Mouse (Mus musculus): Measurements from ENCODE around the gene Acbd3. TPM values are rescaled to one million over a fixed set of nuclear protein-coding genes. Genes with fewer than 3 reads are reported as not detected.

The Acbd3 gene
- polyA plus RNA-seq, 1 experiment from 2014 or later: 32.0 TPM

DNA sequence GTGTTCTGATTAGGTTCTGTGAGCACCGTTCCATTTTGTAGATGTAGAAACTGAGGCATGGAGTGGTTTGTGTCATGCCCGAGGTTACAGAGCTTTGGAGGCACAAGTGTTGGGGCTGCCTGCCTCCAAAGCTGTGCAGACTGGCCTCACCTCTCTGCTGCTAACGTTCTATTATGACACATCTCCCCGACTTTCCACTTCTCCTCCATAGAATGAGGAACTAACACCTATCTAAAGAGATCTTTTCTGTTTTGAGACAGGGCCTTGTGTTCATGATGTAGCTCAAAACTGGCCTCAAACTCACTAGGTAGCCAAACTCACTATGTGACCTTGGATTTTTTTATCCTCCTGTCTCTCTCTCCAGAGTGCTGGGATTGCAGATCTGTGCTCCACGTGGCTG lies 7.1 kb upstream of the Acbd3 start:
- Histone ChIP-seq H3K27me3 (replicated peaks; ENCODE audit: control insufficient read depth, insufficient read depth, low read length) (no peaks in the 10 kb centered on the region), H3K36me3 (ENCODE audit: control insufficient read depth, insufficient read depth, low read length) (no peaks in the 10 kb centered on the region), H3K4me2 (ENCODE audit: low read depth, low read length) (no peak overlapping the region), H3K4me1 (ENCODE audit: control insufficient read depth, insufficient read depth, low read length) (no peaks in the 10 kb centered on the region), H3K27ac (replicated peaks; ENCODE audit: low read depth, low read length) (no peak overlapping the region), H3K4me3 (ENCODE audit: low read depth, low read length) (no peak overlapping the region), H3K9ac (ENCODE audit: low read depth, low read length) (no peak overlapping the region), H3K9me3 (ENCODE audit: control insufficient read depth, low read length) (no peaks in the 10 kb centered on the region)
- no peak for DNase-seq (ENCODE audit: low spot score)
- no peak for ATAC-seq (ENCODE audit: low read depth)
- WGBS: 77% methylated on average over 5 of the region's 5 CpGs

DNA sequence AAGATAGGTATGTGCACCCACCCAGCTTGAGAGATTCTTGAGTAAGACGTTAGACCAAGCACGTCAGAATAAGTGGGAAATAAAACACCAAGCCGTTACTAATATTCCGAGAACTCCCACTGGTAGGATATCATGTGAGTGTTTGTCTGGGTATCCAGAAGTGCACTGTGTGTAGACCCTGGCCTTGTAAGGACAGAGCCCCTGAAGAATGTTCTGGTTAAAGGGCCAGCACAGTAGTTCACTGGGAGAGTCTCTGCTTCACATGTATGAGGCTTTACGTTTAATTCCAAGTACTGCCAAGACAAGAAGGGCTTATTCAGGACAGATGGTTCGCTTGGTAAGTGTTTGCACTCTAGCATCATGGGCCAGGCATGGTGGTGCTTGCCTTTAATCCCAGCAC lies 6.4 kb upstream of the Acbd3 start:
- H3K36me3 ChIP-seq (ENCODE audit: control insufficient read depth, insufficient read depth, low read length): no peaks in the 10 kb centered on the region
- H3K4me2 ChIP-seq (ENCODE audit: low read depth, low read length): no peak overlapping the region
- H3K4me3 ChIP-seq (ENCODE audit: low read depth, low read length): no peak overlapping the region
- WGBS: 80% methylated on average over 6 of the region's 6 CpGs
- ATAC-seq (ENCODE audit: low read depth): no peak
- H3K9ac ChIP-seq (ENCODE audit: low read depth, low read length): no peak overlapping the region
- H3K4me1 ChIP-seq (ENCODE audit: control insufficient read depth, insufficient read depth, low read length): no peaks in the 10 kb centered on the region
- H3K27me3 ChIP-seq (replicated peaks; ENCODE audit: control insufficient read depth, insufficient read depth, low read length): no peaks in the 10 kb centered on the region
- H3K9me3 ChIP-seq (ENCODE audit: control insufficient read depth, low read length): no peaks in the 10 kb centered on the region
- H3K27ac ChIP-seq (replicated peaks; ENCODE audit: low read depth, low read length): no peak overlapping the region
- no peak for DNase-seq (ENCODE audit: low spot score)

DNA sequence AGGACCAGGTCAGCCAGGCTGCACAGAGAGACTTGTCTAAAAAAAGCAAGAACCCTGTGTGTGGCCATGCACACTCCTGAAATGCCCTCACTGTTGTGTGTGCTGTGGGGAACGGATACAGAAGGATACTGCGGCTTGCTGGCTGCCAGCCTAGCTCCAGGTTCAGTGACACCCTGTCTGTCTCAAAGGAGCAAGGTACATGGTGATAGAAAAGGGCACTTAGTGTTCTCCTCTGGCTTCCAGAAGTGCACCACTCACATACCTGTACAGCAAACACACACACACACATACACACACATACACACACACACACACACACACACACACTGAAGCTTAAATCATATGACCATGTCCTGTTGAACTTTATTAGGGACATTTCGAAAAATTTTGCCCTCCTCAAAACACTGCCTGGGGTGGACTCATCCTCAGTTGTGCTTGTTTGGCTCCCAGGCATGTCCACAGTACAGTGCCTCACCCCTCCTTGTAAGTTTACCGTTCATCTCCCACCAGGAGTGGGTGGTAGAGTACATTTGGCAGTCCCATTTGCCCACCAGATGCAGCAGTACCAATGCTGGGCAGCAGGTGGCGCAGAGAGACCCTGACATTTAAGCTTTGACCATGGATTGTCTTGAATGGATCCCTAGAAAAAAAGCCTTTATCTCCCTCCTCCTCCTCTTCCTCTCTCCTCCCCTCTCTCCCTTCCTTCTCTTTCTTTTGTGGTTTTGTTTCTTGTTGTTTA lies 5.7 kb upstream of the Acbd3 start:
- peak; percentile 43 for DNase-seq (ENCODE audit: low spot score)
- 0 out of 2 replicates have a peak, but pooled peaks cover 3% of the 10 kb centered on the region for H3K4me1 ChIP-seq (ENCODE audit: control insufficient read depth, insufficient read depth, low read length)
- peak; percentile 55 for ATAC-seq (ENCODE audit: low read depth)
- no peaks in the 10 kb centered on the region for H3K27me3 ChIP-seq (replicated peaks; ENCODE audit: control insufficient read depth, insufficient read depth, low read length)
- H3K4me2 ChIP-seq (ENCODE audit: low read depth, low read length): no peak overlapping the region
- no peaks in the 10 kb centered on the region for H3K36me3 ChIP-seq (ENCODE audit: control insufficient read depth, insufficient read depth, low read length)
- H3K9me3 ChIP-seq (ENCODE audit: control insufficient read depth, low read length): no peaks in the 10 kb centered on the region
- H3K4me3 ChIP-seq (ENCODE audit: low read depth, low read length): no peak overlapping the region
- H3K27ac ChIP-seq (replicated peaks; ENCODE audit: low read depth, low read length): no peak overlapping the region
- WGBS: 38% methylated on average over 5 of the region's 5 CpGs
- no peak overlapping the region for H3K9ac ChIP-seq (ENCODE audit: low read depth, low read length)

DNA sequence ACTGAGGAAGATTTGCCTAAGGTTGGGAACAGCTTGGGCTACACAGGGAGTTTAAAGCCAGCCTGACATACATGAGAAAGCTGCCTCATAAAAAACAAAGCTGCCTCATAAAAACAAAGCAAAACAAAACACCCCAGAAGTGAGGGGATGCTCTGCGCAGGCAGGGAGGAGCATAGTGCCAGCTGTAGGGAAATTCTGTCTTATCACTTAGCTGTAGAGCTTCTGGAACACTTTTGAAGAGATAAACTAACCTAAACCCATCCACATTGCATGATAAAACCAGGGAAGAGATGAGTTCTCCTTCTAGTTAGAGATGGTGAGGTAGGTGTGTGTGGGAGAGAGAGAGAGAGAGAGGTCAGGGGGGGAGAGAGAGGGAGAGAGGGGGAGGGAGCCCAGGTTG lies 3.2 kb upstream of the Acbd3 start:
- H3K27ac ChIP-seq (replicated peaks; ENCODE audit: low read depth, low read length): no peak overlapping the region
- DNase-seq (ENCODE audit: low spot score) (no peak), ATAC-seq (ENCODE audit: low read depth) (no peak)
- 68% methylated on average over 1 of the region's 1 CpGs for WGBS
- H3K27me3 ChIP-seq (replicated peaks; ENCODE audit: control insufficient read depth, insufficient read depth, low read length): no peaks in the 10 kb centered on the region
- H3K9me3 ChIP-seq (ENCODE audit: control insufficient read depth, low read length): no peaks in the 10 kb centered on the region
- H3K9ac ChIP-seq (ENCODE audit: low read depth, low read length): no peak overlapping the region
- H3K4me2 ChIP-seq (ENCODE audit: low read depth, low read length): no peak overlapping the region
- H3K4me3 ChIP-seq (ENCODE audit: low read depth, low read length): no peak overlapping the region
- peaks cover 14% of the 10 kb centered on the region; the same call in 1 of the 2 replicates for H3K4me1 ChIP-seq (ENCODE audit: control insufficient read depth, insufficient read depth, low read length)
- H3K36me3 ChIP-seq (ENCODE audit: control insufficient read depth, insufficient read depth, low read length): no peaks in the 10 kb centered on the region

DNA sequence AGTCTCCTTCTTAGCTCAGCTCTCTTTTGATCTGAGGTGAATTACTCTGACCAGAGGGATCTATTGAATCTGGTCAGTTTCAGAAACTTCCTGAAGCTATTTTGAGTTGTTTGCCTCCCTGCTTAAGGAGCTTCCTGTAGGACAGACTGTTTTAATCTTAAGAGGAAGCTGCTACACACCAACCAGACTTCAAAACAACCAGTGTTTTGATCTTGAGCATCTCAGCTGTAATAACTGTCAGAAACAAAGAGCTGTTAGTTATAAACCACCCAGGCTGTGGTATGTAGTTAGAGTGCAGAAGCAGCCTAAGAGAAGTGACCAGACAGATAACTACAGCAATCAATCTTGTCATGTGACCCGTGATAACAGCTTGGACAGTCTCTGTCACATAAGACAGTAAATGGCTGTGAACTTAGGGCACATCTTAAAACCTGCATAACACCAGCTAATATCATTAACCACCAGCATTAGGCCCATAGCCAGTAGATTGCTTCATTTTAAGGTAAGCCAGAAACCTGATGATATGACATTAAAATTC lies 2.1 kb upstream of the Acbd3 start:
- no peaks in the 10 kb centered on the region for H3K36me3 ChIP-seq (ENCODE audit: control insufficient read depth, insufficient read depth, low read length)
- no peak overlapping the region for H3K9ac ChIP-seq (ENCODE audit: low read depth, low read length)
- no peak overlapping the region for H3K27ac ChIP-seq (replicated peaks; ENCODE audit: low read depth, low read length)
- H3K27me3 ChIP-seq (replicated peaks; ENCODE audit: control insufficient read depth, insufficient read depth, low read length): no peaks in the 10 kb centered on the region
- DNase-seq (ENCODE audit: low spot score): no peak
- 48% methylated on average over 1 of the region's 1 CpGs for WGBS
- no peak overlapping the region for H3K4me2 ChIP-seq (ENCODE audit: low read depth, low read length)
- H3K4me1 ChIP-seq (ENCODE audit: control insufficient read depth, insufficient read depth, low read length): peaks cover 19% of the 10 kb centered on the region
- no peak for ATAC-seq (ENCODE audit: low read depth)
- no peaks in the 10 kb centered on the region for H3K9me3 ChIP-seq (ENCODE audit: control insufficient read depth, low read length)
- no peak overlapping the region for H3K4me3 ChIP-seq (ENCODE audit: low read depth, low read length)

DNA sequence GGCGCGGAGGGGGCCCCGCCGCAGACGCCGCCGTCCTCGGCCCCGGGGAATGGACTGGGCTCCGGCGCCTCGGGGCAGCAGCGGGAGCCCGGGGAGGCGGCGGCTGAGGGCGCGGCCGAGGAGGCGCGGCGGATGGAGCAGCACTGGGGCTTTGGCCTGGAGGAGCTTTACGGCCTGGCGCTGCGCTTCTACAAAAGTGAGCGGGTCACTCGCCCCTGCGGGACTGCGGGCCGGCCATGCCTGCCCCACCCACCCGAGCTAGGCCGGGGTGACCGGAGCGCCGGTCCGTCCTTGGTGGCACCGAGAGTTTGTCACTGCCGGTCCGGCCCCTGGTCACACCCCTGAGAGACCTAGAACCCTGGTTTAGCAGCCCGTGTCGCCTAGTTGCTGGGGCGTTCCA lies 340 bp downstream of the Acbd3 start:
- no peaks in the 10 kb centered on the region for H3K36me3 ChIP-seq (ENCODE audit: control insufficient read depth, insufficient read depth, low read length)
- ATAC-seq (ENCODE audit: low read depth) (peak; percentile 77), DNase-seq (ENCODE audit: low spot score) (peak; percentile 11)
- H3K4me2 ChIP-seq (ENCODE audit: low read depth, low read length): peak overlapping the region; percentile 81
- no peaks in the 10 kb centered on the region for H3K27me3 ChIP-seq (replicated peaks; ENCODE audit: control insufficient read depth, insufficient read depth, low read length)
- peak overlapping the region; percentile 98 for H3K9ac ChIP-seq (ENCODE audit: low read depth, low read length)
- no peaks in the 10 kb centered on the region for H3K9me3 ChIP-seq (ENCODE audit: control insufficient read depth, low read length)
- H3K4me1 ChIP-seq (ENCODE audit: control insufficient read depth, insufficient read depth, low read length): peaks cover 19% of the 10 kb centered on the region
- under 1% methylated on average over 32 of the region's 42 CpGs for WGBS
- peak overlapping the region; percentile 98 for H3K4me3 ChIP-seq (ENCODE audit: low read depth, low read length)
- H3K27ac ChIP-seq (replicated peaks; ENCODE audit: low read depth, low read length): peak overlapping the region; percentile 90

DNA sequence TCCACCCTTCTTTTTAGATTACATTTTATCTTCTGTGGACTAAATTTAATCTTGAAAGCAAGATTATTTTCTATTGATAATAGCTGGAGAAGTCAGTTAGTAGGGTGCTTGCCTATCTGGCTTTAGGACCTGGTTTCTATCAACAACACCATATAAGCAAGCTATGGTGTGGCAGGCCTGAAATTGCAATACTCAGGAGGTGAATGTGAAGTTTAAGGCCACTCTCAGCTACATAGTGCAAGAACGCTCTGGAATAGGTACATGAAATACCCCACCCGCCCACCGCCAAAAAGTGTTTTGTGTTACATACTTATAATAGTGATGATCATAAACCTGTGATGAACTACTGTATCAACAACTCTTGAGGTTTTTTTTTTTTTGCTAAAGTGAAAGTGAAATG lies 3.4 kb downstream of the Acbd3 start:
- no peak overlapping the region for H3K4me2 ChIP-seq (ENCODE audit: low read depth, low read length)
- H3K4me3 ChIP-seq (ENCODE audit: low read depth, low read length): no peak overlapping the region
- H3K9ac ChIP-seq (ENCODE audit: low read depth, low read length): no peak overlapping the region
- ATAC-seq (ENCODE audit: low read depth) (no peak), DNase-seq (ENCODE audit: low spot score) (no peak)
- no peak overlapping the region for H3K27ac ChIP-seq (replicated peaks; ENCODE audit: low read depth, low read length)
- no peaks in the 10 kb centered on the region for H3K27me3 ChIP-seq (replicated peaks; ENCODE audit: control insufficient read depth, insufficient read depth, low read length)
- H3K36me3 ChIP-seq (ENCODE audit: control insufficient read depth, insufficient read depth, low read length): peaks cover 13% of the 10 kb centered on the region
- H3K4me1 ChIP-seq (ENCODE audit: control insufficient read depth, insufficient read depth, low read length): peaks cover 19% of the 10 kb centered on the region
- H3K9me3 ChIP-seq (ENCODE audit: control insufficient read depth, low read length): no peaks in the 10 kb centered on the region
- 94% methylated on average over 3 of the region's 3 CpGs for WGBS

DNA sequence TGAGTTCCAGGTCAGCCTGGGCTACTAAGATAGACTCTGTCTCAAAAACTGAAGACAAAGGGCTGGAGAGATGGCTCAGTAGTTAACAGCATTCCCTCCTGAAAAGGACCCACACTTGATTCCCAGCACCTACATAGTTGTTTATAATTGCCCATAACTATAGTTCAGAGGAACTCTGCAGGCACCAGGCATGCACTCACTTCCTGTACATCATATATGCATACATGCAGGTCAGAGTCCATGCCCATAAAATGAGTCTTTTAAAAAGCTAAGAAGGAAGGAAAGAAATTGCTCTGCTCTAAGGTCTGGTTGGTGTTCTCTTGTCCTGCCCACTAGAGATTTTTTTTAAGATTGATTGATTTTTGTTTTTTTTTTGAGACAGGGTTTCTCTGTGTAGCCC lies 22.0 kb downstream of the Acbd3 start:
- Histone ChIP-seq H3K4me1 (ENCODE audit: control insufficient read depth, insufficient read depth, low read length) (no peaks in the 10 kb centered on the region), H3K36me3 (ENCODE audit: control insufficient read depth, insufficient read depth, low read length) (peaks cover 81% of the 10 kb centered on the region), H3K4me3 (ENCODE audit: low read depth, low read length) (no peak overlapping the region), H3K27me3 (replicated peaks; ENCODE audit: control insufficient read depth, insufficient read depth, low read length) (no peaks in the 10 kb centered on the region), H3K27ac (replicated peaks; ENCODE audit: low read depth, low read length) (no peak overlapping the region), H3K9ac (ENCODE audit: low read depth, low read length) (no peak overlapping the region), H3K9me3 (ENCODE audit: control insufficient read depth, low read length) (0 out of 2 replicates have a peak, but pooled peaks cover 4% of the 10 kb centered on the region), H3K4me2 (ENCODE audit: low read depth, low read length) (no peak overlapping the region)
- ATAC-seq (ENCODE audit: low read depth) (no peak), DNase-seq (ENCODE audit: low spot score) (no peak)

DNA sequence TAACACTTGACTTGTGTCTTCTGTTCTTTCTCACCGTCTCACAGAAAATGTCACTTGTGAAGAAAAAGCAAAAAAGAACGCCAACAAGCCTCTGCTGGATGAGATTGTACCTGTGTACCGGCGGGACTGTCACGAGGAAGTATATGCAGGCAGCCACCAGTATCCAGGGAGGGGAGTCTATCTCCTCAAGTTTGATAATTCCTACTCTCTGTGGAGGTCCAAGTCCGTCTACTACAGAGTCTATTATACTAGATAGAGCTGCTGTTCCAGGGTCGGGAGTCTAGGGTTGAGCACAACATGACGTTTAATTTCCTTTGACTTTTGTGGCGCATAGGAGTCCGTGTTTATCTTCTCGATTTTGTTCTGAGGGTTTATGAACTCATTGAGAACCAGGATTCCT lies 26.3 kb downstream of the Acbd3 start:
- Histone ChIP-seq H3K4me2 (ENCODE audit: low read depth, low read length) (no peak overlapping the region), H3K27ac (replicated peaks; ENCODE audit: low read depth, low read length) (no peak overlapping the region), H3K9me3 (ENCODE audit: control insufficient read depth, low read length) (no peaks in the 10 kb centered on the region), H3K27me3 (replicated peaks; ENCODE audit: control insufficient read depth, insufficient read depth, low read length) (no peaks in the 10 kb centered on the region), H3K4me1 (ENCODE audit: control insufficient read depth, insufficient read depth, low read length) (no peaks in the 10 kb centered on the region), H3K36me3 (ENCODE audit: control insufficient read depth, insufficient read depth, low read length) (peaks cover 60% of the 10 kb centered on the region), H3K4me3 (ENCODE audit: low read depth, low read length) (no peak overlapping the region), H3K9ac (ENCODE audit: low read depth, low read length) (no peak overlapping the region)
- 91% methylated on average over 11 of the region's 11 CpGs for WGBS
- ATAC-seq (ENCODE audit: low read depth) (no peak), DNase-seq (ENCODE audit: low spot score) (no peak)

Measured in embryonic facial prominence, embryonic 14.5 days (tissue).